Mouse (Mus musculus) embryonic fibroblast, embryonic 13.5 days (primary cell): ENCODE measurements around the gene Cerk.

Source experiments
- CTCF ChIP-seq: IDR thresholded peaks from 2 replicates; pipeline ENCODE4 v1.5.1; 2011; ENCODE audit warnings: mild to moderate bottlenecking, control low read depth, low read length, moderate library complexity, borderline replicate concordance; ENCODE audit not compliant: insufficient read depth
- POLR2A ChIP-seq: IDR thresholded peaks from 2 replicates; pipeline ENCODE4 v1.6.1; 2011; ENCODE audit warnings: low read depth, mild to moderate bottlenecking, control low read depth, low read length, moderate library complexity

DNA sequence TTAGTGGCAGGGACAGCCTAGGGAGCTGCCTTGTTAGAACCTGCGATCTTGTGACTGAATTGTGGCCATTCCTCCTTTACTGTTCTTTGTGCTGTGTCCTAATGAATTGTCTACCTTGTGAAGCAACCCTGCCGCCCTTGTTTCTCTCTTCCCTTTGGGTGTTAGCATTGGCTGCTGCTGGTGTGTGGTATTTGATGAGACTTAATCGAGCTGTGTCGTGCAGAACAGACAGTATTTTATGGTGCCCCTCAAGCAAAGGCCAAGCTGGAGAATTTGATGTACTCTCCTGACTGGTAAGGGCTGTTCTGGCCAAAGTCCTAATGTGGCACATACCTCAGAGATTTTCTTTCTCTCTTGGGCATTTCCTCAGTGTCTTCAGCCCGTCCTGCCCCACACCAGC lies 40.3 kb upstream of the Cerk start:
- TF ChIP-seq CTCF (no peak), POLR2A (no peak)
